In the genomic region with DNA sequence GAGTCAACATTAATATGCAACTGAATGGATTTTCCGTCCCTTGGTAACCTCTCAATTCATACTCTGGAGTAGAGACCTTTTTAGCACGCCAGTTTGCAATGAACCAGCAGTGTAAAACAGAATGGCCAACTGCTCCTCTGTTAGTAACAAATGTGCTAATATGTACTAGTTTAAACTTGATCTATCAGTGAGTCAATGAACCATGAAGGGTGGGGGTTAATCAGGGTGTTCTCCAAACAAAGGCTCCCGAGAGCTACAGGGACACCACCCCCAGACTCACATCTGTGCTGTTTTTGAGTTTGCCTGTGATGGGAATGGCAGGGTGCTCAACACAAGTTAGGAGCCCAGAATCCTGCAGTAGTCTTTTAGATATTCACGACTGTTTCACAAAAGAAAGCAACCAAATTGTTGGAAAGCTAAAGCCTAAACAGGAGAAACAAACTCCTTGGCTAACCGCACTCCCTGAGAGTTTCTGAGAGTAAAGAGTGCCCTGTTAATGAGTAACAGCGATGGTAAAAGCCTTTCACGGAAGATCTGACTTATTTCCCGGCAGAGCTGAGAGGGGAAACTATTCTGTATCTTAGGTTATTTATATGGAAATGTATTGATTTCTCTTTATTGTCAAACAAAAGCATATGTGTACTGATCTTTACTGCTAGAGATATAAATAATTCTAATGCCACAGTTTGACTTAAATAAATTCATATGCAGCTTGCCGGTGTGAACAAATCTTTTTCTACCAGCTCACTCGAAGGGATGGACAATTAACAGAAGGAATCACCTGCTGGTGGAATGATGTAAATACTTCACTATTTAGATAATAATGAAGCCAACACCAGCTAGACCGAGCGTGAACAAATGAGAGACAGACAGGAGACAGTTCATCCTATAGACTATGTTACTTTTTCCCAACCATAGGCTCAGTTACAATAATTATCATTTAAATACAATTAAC, we compare ENCODE assay signal across 10 mouse cellular contexts.
DNase-seq lines count a peak whose midpoint lies in the region; ATAC-seq and TF ChIP-seq lines count a peak whose summit lies in the region.
"Had no signal": no experiment of that assay in that cellular context is flagged by ENCODE, and none has a peak within 500 bp of the region (broad histone marks: within the 10 kb centered on the region; RNA-seq: fewer than 3 reads in every experiment).

No protein-coding gene starts in this region.

- 0 out of 2 replicates have a peak overlapping the region, but pooled peaks have one; percentile 2 for H3K4me2 ChIP-seq in hindbrain, embryonic 16.5 days (ENCODE audit: low read length)
- H3K4me2 ChIP-seq: heart, embryonic 13.5 days had no signal

- H3K27ac ChIP-seq in ES-Bruce4 (ENCODE audit: insufficient read depth, low read length), result peak overlapping the region; percentile 75
- no peak overlapping the region for H3K27ac ChIP-seq in hindbrain, embryonic 16.5 days (ENCODE audit: low read depth, low read length)
- H3K27ac ChIP-seq in heart, embryonic 10.5 days, result no peak overlapping the region
- H3K27ac ChIP-seq in heart, adult 2 months, result no peak overlapping the region
- H3K27ac ChIP-seq: heart, embryonic 13.5 days had no signal

- no peaks in the 10 kb centered on the region for H3K79me2 ChIP-seq in heart, adult 2 months (replicated peaks; ENCODE audit: control insufficient read depth, insufficient read depth, low read length)

- H3K9ac ChIP-seq in ES-Bruce4 (ENCODE audit: low read depth, poor library complexity, severe bottlenecking), result no peak overlapping the region
- H3K9ac ChIP-seq in hindbrain, embryonic 16.5 days (ENCODE audit: low read depth, low read length), result no peak overlapping the region
- H3K9ac ChIP-seq in heart, adult 2 months (ENCODE audit: low read depth, low read length), result no peak overlapping the region
- H3K9ac ChIP-seq: heart, embryonic 13.5 days had no signal

- ATAC-seq in hindbrain, embryonic 16.5 days, result no peak

- no peaks in the 10 kb centered on the region for H3K36me3 ChIP-seq in ES-Bruce4 (ENCODE audit: control insufficient read depth, insufficient read depth, low read length, poor library complexity, severe bottlenecking)
- H3K36me3 ChIP-seq in hindbrain, embryonic 16.5 days (ENCODE audit: control insufficient read depth, insufficient read depth, low read length), result no peaks in the 10 kb centered on the region
- H3K36me3 ChIP-seq in heart, embryonic 10.5 days, result no peaks in the 10 kb centered on the region
- H3K36me3 ChIP-seq in heart, adult 2 months (ENCODE audit: control insufficient read depth, insufficient read depth, low read length), result no peaks in the 10 kb centered on the region
- H3K36me3 ChIP-seq: heart, embryonic 13.5 days had no signal

- no peaks in the 10 kb centered on the region for H3K9me3 ChIP-seq in ES-Bruce4 (replicated peaks; ENCODE audit: control insufficient read depth, insufficient read depth, low read length, poor library complexity, severe bottlenecking)
- H3K9me3 ChIP-seq in hindbrain, embryonic 16.5 days (ENCODE audit: control insufficient read depth, low read length), result no peaks in the 10 kb centered on the region
- no peaks in the 10 kb centered on the region for H3K9me3 ChIP-seq in heart, embryonic 10.5 days
- H3K9me3 ChIP-seq: heart, embryonic 13.5 days had no signal

- 12% methylated on average over 12 of the region's 12 CpGs for WGBS in hindbrain, embryonic 16.5 days
- 56% methylated on average over 12 of the region's 12 CpGs for WGBS in heart, embryonic 10.5 days
- 60% methylated on average over 12 of the region's 12 CpGs for whole genome bisulfite sequencing in heart, adult 2 months

- intact Hi-C loops in heart, adult 2 months (cut with DNase I), result no loop called here

- peaks cover 3% of the 10 kb centered on the region for H3K4me1 ChIP-seq in ES-Bruce4 (ENCODE audit: control insufficient read depth, insufficient read depth, low read length)
- 0 out of 2 replicates have a peak, but pooled peaks cover 2% of the 10 kb centered on the region for H3K4me1 ChIP-seq in hindbrain, embryonic 16.5 days (ENCODE audit: control insufficient read depth, insufficient read depth, low read depth, low read length)
- H3K4me1 ChIP-seq in heart, embryonic 10.5 days, result no peaks in the 10 kb centered on the region
- H3K4me1 ChIP-seq in heart, adult 2 months (ENCODE audit: control insufficient read depth, insufficient read depth, low read length), result no peaks in the 10 kb centered on the region
- H3K4me1 ChIP-seq: heart, embryonic 13.5 days had no signal

- DNase-seq in brain, embryonic 14.5 days (ENCODE audit: low read depth), result peak; percentile 85
- DNase-seq in mesoderm, embryonic 11.5 days (ENCODE audit: low read depth, low spot score), result peak; percentile 40
- DNase-seq in heart, embryonic 10.5 days (ENCODE audit: low spot score), result no peak
- no peak for DNase-seq in thymus, adult 18-20 months
- DNase-seq in thymus, postnatal 14 days, result no peak
- no peak for DNase-seq in heart, adult 2 months
- DNase-seq: right cerebral cortex, postnatal 4 days had no signal

- H3K27me3 ChIP-seq in ES-Bruce4 (ENCODE audit: control insufficient read depth, insufficient read depth, low read length, poor library complexity, severe bottlenecking), result no peaks in the 10 kb centered on the region
- no peaks in the 10 kb centered on the region for H3K27me3 ChIP-seq in hindbrain, embryonic 16.5 days (replicated peaks; ENCODE audit: control insufficient read depth, insufficient read depth, low read length)
- H3K27me3 ChIP-seq in heart, embryonic 10.5 days (ENCODE audit: insufficient read depth, poor library complexity, severe bottlenecking), result no peaks in the 10 kb centered on the region
- no peaks in the 10 kb centered on the region for H3K27me3 ChIP-seq in heart, adult 2 months (ENCODE audit: control insufficient read depth, insufficient read depth, low read length)
- H3K27me3 ChIP-seq: heart, embryonic 13.5 days had no signal

- no peak for TF ChIP-seq CTCF in ES-Bruce4 (IDR thresholded peaks at IDR 0.05; ENCODE audit: low read depth, low read length)
- TF ChIP-seq CTCF in brain, embryonic 14.5 days (IDR thresholded peaks at IDR 0.05; ENCODE audit: borderline replicate concordance, extremely low read depth, insufficient read depth, insufficient read length), result no peak
- no peak for TF ChIP-seq CTCF in heart, adult 2 months (IDR thresholded peaks at IDR 0.05)

- TF ChIP-seq EP300 in ES-Bruce4 (IDR thresholded peaks at IDR 0.05; ENCODE audit: insufficient read depth, low read depth, low read length), result 0 out of 2 replicates have a peak, but pooled peaks have one; percentile 47
- TF ChIP-seq EP300 in heart, adult 2 months (IDR thresholded peaks at IDR 0.05; ENCODE audit: insufficient read depth, low read depth, low read length), result no peak

- TF ChIP-seq POLR2A in ES-Bruce4 (IDR thresholded peaks at IDR 0.05; ENCODE audit: insufficient read depth, low read length), result no peak
- TF ChIP-seq POLR2A in brain, embryonic 14.5 days (IDR thresholded peaks at IDR 0.05; ENCODE audit: borderline replicate concordance, extremely low read depth, insufficient read depth, insufficient read length, poor library complexity, severe bottlenecking), result no peak
- TF ChIP-seq POLR2A in heart, adult 2 months (IDR thresholded peaks at IDR 0.05; ENCODE audit: insufficient read depth, low read depth, low read length), result no peak

- no peak overlapping the region for H3K4me3 ChIP-seq in ES-Bruce4 (ENCODE audit: low read depth, low read length)
- H3K4me3 ChIP-seq in hindbrain, embryonic 16.5 days (ENCODE audit: low read length), result no peak overlapping the region
- no peak overlapping the region for H3K4me3 ChIP-seq in heart, embryonic 10.5 days
- H3K4me3 ChIP-seq in heart, adult 2 months, result no peak overlapping the region
- H3K4me3 ChIP-seq: heart, embryonic 13.5 days had no signal

Comparison
In these comparisons a context has a peak if more than half of its experiments do, and no peak if none do; other contexts are left out.
1. DNase-seq: peak in brain, embryonic 14.5 days (single experiment) and mesoderm, embryonic 11.5 days (single experiment); none in heart, embryonic 10.5 days (single experiment), thymus, adult 18-20 months (0 of 2), thymus, postnatal 14 days (single experiment) and heart, adult 2 months (0 of 2).